Mouse (Mus musculus): ENCODE data around the gene Stx3.

GRCm38 (mm10) chr19:11777191-11777865 lies 41.9 kb downstream of the Stx3 start:
- TF ChIP-seq POLR2A (IDR thresholded peaks at IDR 0.05; ENCODE audit: control insufficient read depth, extremely low read depth, insufficient read depth, low read length, poor library complexity) (no peak), CTCF (IDR thresholded peaks at IDR 0.05; ENCODE audit: borderline replicate concordance, control insufficient read depth, extremely low read depth, insufficient read depth, low read length, poor library complexity) (no peak)

Data from thymus, adult 2 months (tissue).